ENCODE assay signal across 10 mouse cellular contexts in genomic region chr17:70341920-70342319, GRCm38 (mm10).
DNase-seq lines count a peak whose midpoint lies in the region; ATAC-seq and TF ChIP-seq lines count a peak whose summit lies in the region.
"Had no signal": no experiment of that assay in that cellular context is flagged by ENCODE, and none has a peak within 500 bp of the region (broad histone marks: within the 10 kb centered on the region; RNA-seq: fewer than 3 reads in every experiment).

No protein-coding gene starts in this region.

- DNase-seq in cerebellum, adult 9-11 months = no peak
- no peak for DNase-seq in liver, embryonic 14.5 days (ENCODE audit: low read depth in 3 of 3, low spot score in 3 of 3)
- peak; percentile 52 for DNase-seq in embryonic facial prominence, embryonic 14.5 days (ENCODE audit: low spot score)
- peak; percentile 12 for DNase-seq in neural tube, embryonic 11.5 days (ENCODE audit: low spot score)
- no peak for DNase-seq in spleen, postnatal 4 days (ENCODE audit: low spot score in 2 of 2)
- no peak for DNase-seq in gastrocnemius, postnatal 25 days
- DNase-seq: B cell, adult 2 months had no signal

- 0 out of 2 replicates have a peak, but pooled peaks have one; percentile 6 for TF ChIP-seq CTCF in liver, embryonic 14.5 days (IDR thresholded peaks at IDR 0.05; ENCODE audit: low read depth)

- TF ChIP-seq EP300 in liver, embryonic 14.5 days (IDR thresholded peaks at IDR 0.05; ENCODE audit: low read depth) = no peak

- no peaks in the 10 kb centered on the region for H3K9me3 ChIP-seq in liver, embryonic 14.5 days (ENCODE audit: control insufficient read depth, low read length)
- H3K9me3 ChIP-seq in liver, embryonic 12.5 days (replicated peaks) = no peaks in the 10 kb centered on the region
- no peaks in the 10 kb centered on the region for H3K9me3 ChIP-seq in embryonic facial prominence, embryonic 14.5 days (ENCODE audit: control insufficient read depth, low read length)
- no peaks in the 10 kb centered on the region for H3K9me3 ChIP-seq in neural tube, embryonic 11.5 days (ENCODE audit: control insufficient read depth, low read length)
- H3K9me3 ChIP-seq: heart, embryonic 13.5 days had no signal

- no peak overlapping the region for H3K9ac ChIP-seq in liver, embryonic 14.5 days (replicated peaks)
- no peak overlapping the region for H3K9ac ChIP-seq in liver, embryonic 12.5 days
- H3K9ac ChIP-seq in embryonic facial prominence, embryonic 14.5 days (ENCODE audit: low read depth, low read length) = 0 out of 2 replicates have a peak overlapping the region, but pooled peaks have one; percentile 6
- no peak overlapping the region for H3K9ac ChIP-seq in neural tube, embryonic 11.5 days (ENCODE audit: low read length)
- H3K9ac ChIP-seq: heart, embryonic 13.5 days had no signal

- H3K4me2 ChIP-seq in liver, embryonic 14.5 days (ENCODE audit: low read depth) = no peak overlapping the region
- no peak overlapping the region for H3K4me2 ChIP-seq in liver, embryonic 12.5 days
- peak overlapping the region; percentile 39; the same call in 1 of the 2 replicates for H3K4me2 ChIP-seq in embryonic facial prominence, embryonic 14.5 days (ENCODE audit: low read depth, low read length)
- H3K4me2 ChIP-seq in neural tube, embryonic 11.5 days (ENCODE audit: low read depth) = no peak overlapping the region
- H3K4me2 ChIP-seq: heart, embryonic 13.5 days had no signal

- H3K27ac ChIP-seq in liver, embryonic 14.5 days = no peak overlapping the region
- no peak overlapping the region for H3K27ac ChIP-seq in liver, embryonic 12.5 days
- no peak overlapping the region for H3K27ac ChIP-seq in embryonic facial prominence, embryonic 14.5 days (replicated peaks; ENCODE audit: low read depth, low read length)
- H3K27ac ChIP-seq in neural tube, embryonic 11.5 days (ENCODE audit: low read depth, low read length) = no peak overlapping the region
- H3K27ac ChIP-seq: heart, embryonic 13.5 days had no signal

- ATAC-seq in cerebellum, adult (ENCODE audit: insufficient number of reproducible peaks, low FRiP score, low TSS enrichment) = peak; percentile 58; the same call in 1 of the 2 replicates
- ATAC-seq in liver, embryonic 14.5 days (ENCODE audit: insufficient read depth) = no peak
- ATAC-seq in liver, embryonic 12.5 days = no peak
- peak; percentile 62; the same call in 1 of the 2 replicates for ATAC-seq in embryonic facial prominence, embryonic 14.5 days (ENCODE audit: low read depth)
- no peak for ATAC-seq in neural tube, embryonic 11.5 days (ENCODE audit: insufficient read depth, low FRiP score, low TSS enrichment)

- 52% methylated on average over 6 of the region's 6 CpGs for WGBS in liver, embryonic 14.5 days (ENCODE audit: insufficient replicate concordance)
- WGBS in liver, embryonic 12.5 days (ENCODE audit: insufficient replicate concordance) = 57% methylated on average over 6 of the region's 6 CpGs
- 53% methylated on average over 6 of the region's 6 CpGs for WGBS in embryonic facial prominence, embryonic 14.5 days
- WGBS in neural tube, embryonic 11.5 days = 71% methylated on average over 6 of the region's 6 CpGs

- H3K36me3 ChIP-seq in liver, embryonic 14.5 days (replicated peaks; ENCODE audit: control insufficient read depth, insufficient read depth, low read depth) = no peaks in the 10 kb centered on the region
- no peaks in the 10 kb centered on the region for H3K36me3 ChIP-seq in liver, embryonic 12.5 days
- no peaks in the 10 kb centered on the region for H3K36me3 ChIP-seq in embryonic facial prominence, embryonic 14.5 days (ENCODE audit: control insufficient read depth, insufficient read depth, low read length)
- H3K36me3 ChIP-seq in neural tube, embryonic 11.5 days (ENCODE audit: control insufficient read depth, insufficient read depth, low read length) = no peaks in the 10 kb centered on the region
- H3K36me3 ChIP-seq: heart, embryonic 13.5 days had no signal

- H3K4me3 ChIP-seq in liver, embryonic 14.5 days (ENCODE audit: insufficient read depth in 1 of 2, low read depth in 2 of 2, low read length in 2 of 2) = no peak overlapping the region
- no peak overlapping the region for H3K4me3 ChIP-seq in liver, embryonic 12.5 days
- no peak overlapping the region for H3K4me3 ChIP-seq in embryonic facial prominence, embryonic 14.5 days (ENCODE audit: low read depth, low read length)
- no peak overlapping the region for H3K4me3 ChIP-seq in neural tube, embryonic 11.5 days (ENCODE audit: low read depth, low read length)
- H3K4me3 ChIP-seq: heart, embryonic 13.5 days had no signal

- H3K4me1 ChIP-seq in liver, embryonic 14.5 days (replicated peaks; ENCODE audit: control insufficient read depth in 2 of 2, insufficient read depth in 2 of 2, low read length in 1 of 2) = no peaks in the 10 kb centered on the region
- no peaks in the 10 kb centered on the region for H3K4me1 ChIP-seq in liver, embryonic 12.5 days
- H3K4me1 ChIP-seq in embryonic facial prominence, embryonic 14.5 days (ENCODE audit: control insufficient read depth, insufficient read depth, low read length) = peaks cover 8% of the 10 kb centered on the region; the same call in 1 of the 2 replicates
- no peaks in the 10 kb centered on the region for H3K4me1 ChIP-seq in neural tube, embryonic 11.5 days (ENCODE audit: control insufficient read depth, insufficient read depth, low read length)
- H3K4me1 ChIP-seq: heart, embryonic 13.5 days had no signal

- H3K27me3 ChIP-seq in liver, embryonic 14.5 days (ENCODE audit: control insufficient read depth, insufficient read depth, low read length) = no peaks in the 10 kb centered on the region
- H3K27me3 ChIP-seq in liver, embryonic 12.5 days (replicated peaks) = no peaks in the 10 kb centered on the region
- H3K27me3 ChIP-seq in embryonic facial prominence, embryonic 14.5 days (replicated peaks; ENCODE audit: control insufficient read depth, insufficient read depth, low read length) = no peaks in the 10 kb centered on the region
- H3K27me3 ChIP-seq in neural tube, embryonic 11.5 days (ENCODE audit: control insufficient read depth, insufficient read depth, low read length) = no peaks in the 10 kb centered on the region
- H3K27me3 ChIP-seq: heart, embryonic 13.5 days had no signal

Comparison
In these comparisons a context has a peak if more than half of its experiments do, and no peak if none do; other contexts are left out.
1. ATAC-seq: peak in cerebellum, adult (single experiment) and embryonic facial prominence, embryonic 14.5 days (single experiment); none in liver, embryonic 14.5 days (single experiment), liver, embryonic 12.5 days (single experiment) and neural tube, embryonic 11.5 days (single experiment).
2. DNase-seq: peak in embryonic facial prominence, embryonic 14.5 days (single experiment) and neural tube, embryonic 11.5 days (single experiment); none in cerebellum, adult 9-11 months (single experiment), liver, embryonic 14.5 days (0 of 3), spleen, postnatal 4 days (0 of 2) and gastrocnemius, postnatal 25 days (single experiment).